Mouse (Mus musculus) midbrain, embryonic 16.5 days (tissue): ENCODE measurements around the gene Grid2. TPM values are rescaled to one million over a fixed set of nuclear protein-coding genes. Genes with fewer than 3 reads are reported as not detected.
A peak's percentile ranks its signal among the peaks of the same experiment; 100 is the strongest.

Experiments used
- ATAC-seq: fragments of 200-750 bp; cut with Nextera tagmentation; 2 replicates; pipeline ENCODE4 v1.8.0; 2017; ENCODE audit warnings: moderate TSS enrichment
- H3K27ac ChIP-seq: fragments of 300-500 bp; sonication (generic); 2 replicates; pipeline ENCODE4 v1.5.1; 2014; ENCODE audit warnings: mild to moderate bottlenecking, low read length, mixed read lengths
- H3K27me3 ChIP-seq: fragments of 300-500 bp; sonication (generic); 2 replicates; pipeline ENCODE4 v1.6.1; 2014; ENCODE audit warnings: low read depth, low read length, mixed read lengths; ENCODE audit not compliant: control insufficient read depth, insufficient read depth
- H3K36me3 ChIP-seq: fragments of 300-500 bp; sonication (generic); 2 replicates; pipeline ENCODE4 v1.6.1; 2014; ENCODE audit warnings: mild to moderate bottlenecking, low read length, moderate library complexity, mixed read lengths; ENCODE audit not compliant: control insufficient read depth, insufficient read depth
- H3K4me1 ChIP-seq: fragments of 300-500 bp; sonication (generic); 2 replicates; pipeline ENCODE4 v1.6.1; 2014; ENCODE audit warnings: mild to moderate bottlenecking, low read length, mixed read lengths; ENCODE audit not compliant: control insufficient read depth, insufficient read depth
- H3K4me2 ChIP-seq: fragments of 300-500 bp; sonication (generic); 2 replicates; pipeline ENCODE4 v1.6.1; 2014; ENCODE audit warnings: mild to moderate bottlenecking, low read length, mixed read lengths
- H3K4me3 ChIP-seq: fragments of 300-500 bp; sonication (generic); 2 replicates; pipeline ENCODE4 v1.5.1; 2014; ENCODE audit warnings: low read depth, mild to moderate bottlenecking, low read length, moderate library complexity, mixed read lengths
- H3K9ac ChIP-seq: fragments of 300-500 bp; sonication (generic); 2 replicates; pipeline ENCODE4 v1.6.1; 2014; ENCODE audit warnings: low read depth, low read length, mixed read lengths
- H3K9me3 ChIP-seq: fragments of 300-500 bp; sonication (generic); replicated peaks from 2 replicates; pipeline ENCODE4 v1.6.1; 2014; ENCODE audit warnings: mild to moderate bottlenecking, low read length, mixed read lengths; ENCODE audit not compliant: control insufficient read depth, poor library complexity, severe bottlenecking
- WGBS: fragments of 180-500 bp; shearing (Covaris S2); extraction: QIAGEN DNeasy Blood & Tissue Kit; methylation state at CpG from one replicate; pipeline ENCODE4 v1.1.7; 2014; 5-methylcytosine and 5-hydroxymethylcytosine counted together
- polyA plus RNA-seq: library from polyadenylated mRNA; unstranded; fragments of >200 nt; fragmentation: Nextera tagmentation; extraction: Ambion mirVana; gene quantifications from 2 replicates; pipeline ENCODE4 v1.2.1, GENCODE M21; 2015

The Grid2 gene
- polyA plus RNA-seq, 1 experiment from 2014 or later = 13.8 TPM

DNA sequence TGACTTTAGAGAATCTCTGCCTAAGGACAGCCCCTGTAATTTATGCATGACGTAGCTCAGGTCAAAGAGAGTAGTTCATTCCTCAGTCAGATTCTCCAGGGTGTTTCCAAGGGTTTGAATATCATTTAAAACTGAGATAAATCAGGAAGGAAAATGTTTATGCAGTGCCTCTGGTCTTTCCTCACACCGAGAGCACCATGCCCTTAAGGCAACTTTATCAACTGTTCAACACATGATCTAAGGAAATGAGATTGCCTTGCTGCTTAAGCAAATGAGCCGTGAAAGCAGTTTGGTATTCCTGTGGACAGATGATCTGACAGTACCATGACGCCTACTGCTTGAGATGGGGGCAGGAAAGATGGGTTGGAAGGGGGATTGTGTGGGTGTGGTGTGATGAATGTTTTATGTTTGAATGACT lies 1342.5 kb downstream of the Grid2 start:
- H3K9me3 ChIP-seq = no peaks in the 10 kb centered on the region
- no peak overlapping the region for H3K27ac ChIP-seq
- H3K4me3 ChIP-seq = no peak overlapping the region
- no peak overlapping the region for H3K9ac ChIP-seq
- no peak overlapping the region for H3K4me2 ChIP-seq
- 11% methylated on average over 4 of the region's 4 CpGs for WGBS
- H3K4me1 ChIP-seq = peaks cover 5% of the 10 kb centered on the region; the same call in 1 of the 2 replicates
- peak; percentile 78; the same call in 1 of the 2 replicates for ATAC-seq
- H3K27me3 ChIP-seq = no peaks in the 10 kb centered on the region
- no peaks in the 10 kb centered on the region for H3K36me3 ChIP-seq

DNA sequence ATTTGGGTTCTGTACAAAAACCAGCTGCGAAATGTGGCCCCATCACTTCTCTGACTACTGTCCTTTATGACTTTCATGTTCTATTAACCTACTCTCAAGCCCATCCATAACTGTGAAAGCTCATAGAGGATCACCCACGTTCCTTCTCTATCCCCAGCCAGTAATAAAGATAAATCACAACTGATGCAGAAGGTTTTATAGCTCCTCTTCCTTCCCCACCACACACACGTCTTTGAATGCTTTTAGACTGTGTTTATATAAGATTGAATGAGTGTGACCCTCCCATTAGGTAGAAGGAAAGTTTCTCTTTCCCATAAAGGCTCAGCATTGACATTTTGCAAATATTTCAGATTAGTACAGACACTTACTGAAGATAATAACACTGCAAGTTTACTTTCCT lies 1350.1 kb downstream of the Grid2 start:
- no peak for ATAC-seq
- H3K27me3 ChIP-seq = no peaks in the 10 kb centered on the region
- 77% methylated on average over 3 of the region's 3 CpGs for WGBS

DNA sequence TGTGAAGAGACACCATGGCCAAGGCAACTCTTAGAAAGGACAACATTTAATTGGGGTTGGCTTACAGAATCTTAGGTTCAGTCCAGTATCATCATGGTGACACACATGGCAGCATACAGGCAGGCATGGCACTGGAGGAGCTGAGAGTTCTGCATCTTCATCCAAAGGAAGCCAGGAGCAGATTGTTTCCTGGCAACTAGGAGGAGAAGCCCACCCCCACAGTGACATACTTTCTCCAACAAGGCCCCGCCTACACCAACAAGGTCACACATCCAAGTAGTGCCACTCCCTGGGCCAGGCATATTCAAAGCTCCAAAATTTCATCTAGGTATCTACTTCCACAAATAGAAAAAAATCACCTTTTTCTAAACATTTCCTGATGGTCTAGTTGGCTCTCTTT lies 1351.4 kb downstream of the Grid2 start:
- Histone ChIP-seq H3K36me3 (no peaks in the 10 kb centered on the region), H3K9me3 (no peaks in the 10 kb centered on the region), H3K4me2 (no peak overlapping the region), H3K9ac (no peak overlapping the region), H3K4me3 (no peak overlapping the region), H3K27ac (no peak overlapping the region), H3K27me3 (no peaks in the 10 kb centered on the region), H3K4me1 (no peaks in the 10 kb centered on the region)
- ATAC-seq = no peak
- 96% methylated on average over 1 of the region's 1 CpGs for WGBS

More for the DNA sequence above, 1350.1 kb downstream of the Grid2 start:
- Histone ChIP-seq H3K4me2 (no peak overlapping the region), H3K4me1 (no peaks in the 10 kb centered on the region), H3K4me3 (no peak overlapping the region), H3K9me3 (no peaks in the 10 kb centered on the region), H3K9ac (no peak overlapping the region), H3K27ac (no peak overlapping the region), H3K36me3 (no peaks in the 10 kb centered on the region)

DNA sequence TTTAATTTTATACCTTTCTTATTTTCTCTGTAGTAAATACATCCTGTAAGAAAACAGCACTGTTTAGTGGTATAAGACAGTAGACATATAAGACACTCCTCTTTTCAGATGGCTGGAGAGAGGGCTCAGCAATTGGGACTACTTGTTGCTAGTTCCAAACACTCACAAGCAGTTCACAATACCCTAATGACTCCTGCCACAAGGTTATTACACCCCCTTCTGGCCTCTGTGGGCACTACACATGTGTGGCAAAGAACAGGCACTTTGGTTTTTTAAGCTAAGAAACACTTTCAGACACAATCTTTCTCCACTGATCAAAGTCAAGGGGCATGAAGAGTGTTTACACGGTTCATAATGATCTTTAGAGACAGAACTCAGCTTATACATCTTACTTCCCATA lies 1352.3 kb downstream of the Grid2 start:
- Histone ChIP-seq H3K36me3 (no peaks in the 10 kb centered on the region), H3K27me3 (no peaks in the 10 kb centered on the region), H3K4me2 (no peak overlapping the region), H3K4me3 (no peak overlapping the region), H3K4me1 (no peaks in the 10 kb centered on the region), H3K9ac (no peak overlapping the region), H3K9me3 (no peaks in the 10 kb centered on the region), H3K27ac (no peak overlapping the region)
- ATAC-seq = no peak
- WGBS = 19% methylated on average over 1 of the region's 1 CpGs

DNA sequence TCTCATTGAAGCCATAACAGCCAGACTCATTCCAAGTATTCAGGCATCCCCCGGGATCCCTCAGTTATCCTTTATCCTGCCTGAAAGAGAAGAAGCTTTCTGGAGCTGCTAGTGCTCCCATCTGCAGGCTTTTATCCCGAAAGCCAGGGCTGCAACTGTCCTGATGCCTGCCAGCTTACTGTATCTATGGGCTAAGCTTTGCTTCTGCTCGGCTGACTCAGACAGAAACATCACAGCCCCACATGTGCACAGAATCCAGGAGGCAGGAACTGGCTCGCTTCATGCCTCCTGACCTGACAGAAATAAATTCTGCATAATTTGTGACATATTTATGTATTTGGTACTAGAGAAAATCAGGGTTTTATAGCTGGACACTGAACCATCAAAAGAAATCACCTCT lies 1361.2 kb downstream of the Grid2 start:
- H3K27ac ChIP-seq = no peak overlapping the region
- ATAC-seq = peak; percentile 39; the same call in 1 of the 2 replicates
- H3K9me3 ChIP-seq = no peaks in the 10 kb centered on the region
- H3K4me1 ChIP-seq = peaks cover 7% of the 10 kb centered on the region; the same call in 1 of the 2 replicates
- no peak overlapping the region for H3K4me3 ChIP-seq
- no peak overlapping the region for H3K9ac ChIP-seq
- no peaks in the 10 kb centered on the region for H3K27me3 ChIP-seq
- H3K36me3 ChIP-seq = no peaks in the 10 kb centered on the region
- WGBS = 60% methylated on average over 4 of the region's 4 CpGs
- no peak overlapping the region for H3K4me2 ChIP-seq

DNA sequence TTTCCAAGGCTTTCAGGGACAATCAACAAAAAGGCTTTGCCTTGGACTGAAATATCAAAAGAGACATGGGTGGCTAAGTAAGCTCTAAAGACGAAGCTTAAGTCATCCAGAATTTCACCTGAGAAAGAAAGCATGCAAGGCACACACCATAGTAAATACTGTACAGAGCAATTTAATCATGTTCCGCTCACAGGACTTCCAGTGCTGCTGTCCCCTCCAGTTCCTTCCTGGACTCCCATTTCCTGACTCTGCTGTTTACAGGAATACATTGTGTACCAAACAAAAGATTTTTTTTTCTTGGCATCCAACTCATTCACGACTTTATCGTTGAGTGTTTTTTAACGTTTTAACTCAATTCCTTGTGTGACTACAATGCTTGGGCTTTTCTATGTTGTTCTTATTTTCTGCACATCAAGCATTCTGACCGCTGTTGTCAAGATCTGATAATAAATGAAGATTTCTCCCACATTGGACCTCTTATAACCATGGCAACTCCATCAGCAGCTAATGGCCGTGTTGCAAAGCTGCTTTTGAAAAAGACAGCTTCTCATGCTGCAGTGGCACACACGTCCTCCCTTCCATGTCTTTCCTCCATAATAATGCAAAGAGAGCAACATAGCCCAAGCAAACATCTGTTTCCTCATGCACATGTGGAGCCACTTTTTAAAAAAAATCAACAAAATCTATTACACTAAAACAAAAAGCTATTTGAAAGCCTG lies 1361.9 kb downstream of the Grid2 start:
- Histone ChIP-seq H3K4me2 (no peak overlapping the region), H3K27me3 (no peaks in the 10 kb centered on the region), H3K27ac (peak overlapping the region; percentile 20; the same call in 1 of the 2 replicates), H3K4me1 (peaks cover 7% of the 10 kb centered on the region; the same call in 1 of the 2 replicates), H3K36me3 (no peaks in the 10 kb centered on the region), H3K4me3 (no peak overlapping the region), H3K9ac (no peak overlapping the region), H3K9me3 (no peaks in the 10 kb centered on the region)
- peak; percentile 57; the same call in 1 of the 2 replicates for ATAC-seq
- 50% methylated on average over 8 of the region's 8 CpGs for WGBS

DNA sequence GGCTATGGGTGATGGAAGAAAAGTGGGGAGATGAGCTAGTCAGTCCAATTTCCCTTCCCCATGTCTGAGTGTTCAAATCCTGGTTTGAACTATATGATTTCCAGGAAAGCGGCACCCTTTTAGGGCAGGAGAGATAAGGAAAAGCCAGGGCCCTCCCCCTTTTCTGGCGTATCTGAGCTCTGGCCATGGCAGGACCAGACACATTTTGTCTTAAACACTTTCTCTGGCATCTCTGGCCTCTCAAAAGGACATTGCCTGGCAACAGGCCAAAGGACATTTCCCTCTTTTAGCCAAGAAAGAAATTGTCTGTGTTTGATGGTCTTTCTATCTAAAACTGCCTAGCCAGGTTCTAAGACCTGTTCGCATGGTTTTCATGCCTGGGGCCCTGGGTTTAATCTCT lies 1367.7 kb downstream of the Grid2 start:
- no peak for ATAC-seq
- 54% methylated on average over 3 of the region's 3 CpGs for WGBS
- H3K27me3 ChIP-seq = no peaks in the 10 kb centered on the region
- H3K4me1 ChIP-seq = no peaks in the 10 kb centered on the region
- no peak overlapping the region for H3K9ac ChIP-seq
- no peaks in the 10 kb centered on the region for H3K9me3 ChIP-seq
- H3K36me3 ChIP-seq = no peaks in the 10 kb centered on the region
- no peak overlapping the region for H3K4me3 ChIP-seq
- no peak overlapping the region for H3K27ac ChIP-seq
- H3K4me2 ChIP-seq = no peak overlapping the region

DNA sequence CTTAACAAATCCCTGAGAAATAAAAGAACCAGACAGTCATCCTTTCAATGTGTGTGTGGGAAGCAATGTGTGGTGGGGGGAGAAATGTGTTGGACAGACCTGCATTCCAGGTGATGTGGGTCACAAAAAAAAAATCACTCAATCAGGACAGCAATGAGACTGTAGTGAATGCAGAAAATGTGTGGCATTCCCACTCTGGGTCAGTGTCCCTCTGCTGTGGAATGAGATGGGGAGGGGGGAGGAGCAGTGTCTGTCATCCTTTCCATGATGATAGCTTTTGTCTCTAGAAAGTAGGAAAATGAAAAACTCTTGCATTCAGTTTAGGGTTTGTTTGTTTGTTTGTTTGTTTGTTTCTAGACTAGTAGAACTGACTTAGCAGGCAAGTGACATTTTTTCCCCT lies 1392.0 kb downstream of the Grid2 start:
- H3K4me1 ChIP-seq = peaks cover 10% of the 10 kb centered on the region
- no peak for ATAC-seq
- H3K9ac ChIP-seq = no peak overlapping the region
- H3K36me3 ChIP-seq = no peaks in the 10 kb centered on the region
- no peaks in the 10 kb centered on the region for H3K9me3 ChIP-seq
- no peak overlapping the region for H3K4me3 ChIP-seq
- no peak overlapping the region for H3K27ac ChIP-seq
- H3K27me3 ChIP-seq = no peaks in the 10 kb centered on the region
- no peak overlapping the region for H3K4me2 ChIP-seq

DNA sequence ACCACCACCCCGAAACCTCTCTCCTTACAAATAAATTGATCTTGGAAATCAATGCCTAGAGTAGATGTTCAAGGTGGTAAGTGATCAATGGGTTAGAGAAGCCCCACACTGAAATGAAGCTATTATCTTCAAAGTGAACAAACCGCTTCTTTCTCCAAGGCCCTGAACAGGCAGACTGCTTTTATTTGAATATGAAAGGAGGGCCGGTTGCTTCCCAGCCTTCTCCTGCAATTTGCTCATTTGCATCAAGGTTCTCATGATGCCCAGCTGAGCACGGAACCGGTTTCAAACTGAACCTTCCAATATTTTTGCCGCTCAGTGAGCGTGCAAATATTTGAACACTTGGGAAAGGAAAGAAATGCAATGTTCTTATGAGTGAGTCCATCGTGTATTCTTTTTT lies 1392.5 kb downstream of the Grid2 start:
- H3K27ac ChIP-seq = no peak overlapping the region
- no peak for ATAC-seq
- WGBS = 25% methylated on average over 8 of the region's 8 CpGs
- no peak overlapping the region for H3K4me3 ChIP-seq
- H3K4me1 ChIP-seq = peaks cover 10% of the 10 kb centered on the region
- H3K36me3 ChIP-seq = no peaks in the 10 kb centered on the region
- no peaks in the 10 kb centered on the region for H3K9me3 ChIP-seq
- H3K4me2 ChIP-seq = no peak overlapping the region
- no peaks in the 10 kb centered on the region for H3K27me3 ChIP-seq
- H3K9ac ChIP-seq = no peak overlapping the region
